Mouse (Mus musculus) right cerebral cortex, postnatal 25 days (tissue): ENCODE data around the gene Artn.

Experiments
- DNase-seq: peaks from one replicate; pipeline ENCODE4 v3.0.0; 2022

Gene Artn

DNA sequence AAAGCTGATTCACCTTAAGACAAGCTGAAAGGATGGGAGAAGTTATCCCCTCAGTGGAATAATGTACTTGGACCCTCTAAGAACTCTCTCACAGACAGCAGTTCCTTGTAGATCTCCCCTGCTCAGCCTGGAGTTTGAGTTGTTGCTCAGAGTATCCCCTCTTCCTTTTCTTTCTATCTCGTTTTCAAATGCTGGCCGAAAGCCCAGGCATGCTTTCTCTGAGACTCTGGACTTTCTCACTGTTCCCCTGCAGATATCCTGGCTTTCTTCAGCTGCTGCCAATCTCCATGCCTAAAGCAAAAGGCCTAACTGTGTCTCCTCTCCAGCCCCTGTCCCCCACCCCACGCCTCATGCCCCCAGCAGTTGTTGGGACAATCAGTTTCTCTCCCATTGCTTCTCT, 11.3 kb downstream of the Artn start:
- DNase-seq = no peak

DNA sequence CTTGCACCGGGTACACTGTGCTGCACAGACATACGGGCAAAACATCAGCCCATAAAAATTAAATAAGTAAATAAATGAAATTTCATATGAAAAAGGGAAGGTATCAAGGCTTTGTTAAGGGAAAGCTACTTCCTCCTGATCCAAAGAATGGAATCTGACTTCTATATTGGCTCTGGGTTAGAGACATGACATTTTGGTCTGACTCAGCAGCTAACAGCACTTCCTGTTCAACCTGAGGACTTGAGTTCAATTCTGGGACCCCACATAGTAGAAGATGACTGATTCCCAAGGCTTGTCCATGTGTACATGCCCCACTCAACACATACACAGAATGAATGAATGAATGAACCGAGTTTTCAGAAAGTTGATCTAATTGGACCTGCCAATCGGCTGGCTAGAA, 11.7 kb downstream of the Artn start:
- no peak for DNase-seq

DNA sequence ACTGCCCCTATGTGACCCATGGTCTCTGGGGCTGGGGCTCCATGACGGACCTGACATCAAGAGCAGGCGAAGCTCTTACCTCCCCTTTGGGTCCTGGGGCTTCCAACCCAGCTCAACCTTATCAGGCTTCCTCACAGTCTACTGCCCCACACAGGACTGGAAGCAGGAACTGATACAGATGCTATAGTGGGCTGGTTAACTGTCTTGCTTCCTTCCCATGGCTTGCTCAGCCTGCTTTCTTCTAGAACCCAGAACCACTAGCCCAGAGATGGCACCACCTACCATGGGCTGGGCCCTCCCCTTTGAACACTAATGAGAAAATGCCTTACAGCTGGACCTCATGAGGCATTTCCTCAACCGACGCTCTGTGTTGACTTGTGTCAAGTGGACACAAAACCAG, 12.2 kb downstream of the Artn start:
- DNase-seq = no peak

DNA sequence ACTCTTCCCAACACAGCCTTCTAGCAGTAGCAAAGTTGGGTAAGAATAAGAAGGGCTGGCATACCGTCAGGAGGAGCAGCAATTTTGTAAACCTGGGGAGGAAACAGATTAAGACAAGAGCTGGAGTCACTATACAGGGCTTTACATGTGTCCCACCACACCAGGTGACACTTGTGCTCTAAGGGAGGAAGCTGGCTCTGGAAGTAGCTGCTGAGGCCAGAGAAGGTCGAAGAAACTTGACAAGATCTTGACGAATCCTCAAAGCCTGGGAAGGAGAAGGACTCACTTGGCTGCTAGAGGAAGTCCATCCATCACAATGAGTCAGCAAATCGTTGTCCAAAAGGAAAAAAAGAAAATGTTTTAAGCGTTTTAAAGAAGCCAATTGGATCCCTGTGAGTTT, 13.2 kb downstream of the Artn start:
- no peak for DNase-seq

DNA sequence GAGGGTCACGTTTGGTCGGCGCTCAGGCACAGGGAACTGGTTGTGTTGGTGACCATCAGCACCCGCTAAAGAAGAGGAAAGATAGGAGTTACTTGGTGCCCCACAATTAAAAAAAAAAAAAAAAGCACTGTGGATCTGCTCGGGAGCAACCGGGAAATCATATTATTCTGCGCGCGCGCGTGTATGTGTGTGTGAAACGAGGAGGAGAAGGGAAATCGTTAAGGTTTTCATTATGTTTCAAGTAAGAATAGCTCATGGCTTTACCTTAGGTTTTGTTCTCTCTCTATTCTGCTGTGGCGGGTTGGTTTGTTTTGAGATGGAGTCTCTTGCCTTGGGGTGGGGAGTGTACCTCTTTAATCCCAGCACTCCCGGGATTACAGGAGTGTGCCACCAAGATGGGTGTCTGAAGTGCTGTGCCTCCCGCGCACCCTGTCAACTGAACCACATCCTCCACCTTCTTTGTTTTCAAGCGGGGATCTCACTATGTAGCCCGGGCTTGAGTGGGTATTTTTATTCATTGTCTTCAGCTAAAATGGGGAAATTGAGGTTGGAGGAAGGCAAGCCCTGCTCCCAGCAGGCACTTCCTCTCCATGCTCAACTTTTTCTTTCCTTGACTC, 14.0 kb downstream of the Artn start:
- no peak for DNase-seq

DNA sequence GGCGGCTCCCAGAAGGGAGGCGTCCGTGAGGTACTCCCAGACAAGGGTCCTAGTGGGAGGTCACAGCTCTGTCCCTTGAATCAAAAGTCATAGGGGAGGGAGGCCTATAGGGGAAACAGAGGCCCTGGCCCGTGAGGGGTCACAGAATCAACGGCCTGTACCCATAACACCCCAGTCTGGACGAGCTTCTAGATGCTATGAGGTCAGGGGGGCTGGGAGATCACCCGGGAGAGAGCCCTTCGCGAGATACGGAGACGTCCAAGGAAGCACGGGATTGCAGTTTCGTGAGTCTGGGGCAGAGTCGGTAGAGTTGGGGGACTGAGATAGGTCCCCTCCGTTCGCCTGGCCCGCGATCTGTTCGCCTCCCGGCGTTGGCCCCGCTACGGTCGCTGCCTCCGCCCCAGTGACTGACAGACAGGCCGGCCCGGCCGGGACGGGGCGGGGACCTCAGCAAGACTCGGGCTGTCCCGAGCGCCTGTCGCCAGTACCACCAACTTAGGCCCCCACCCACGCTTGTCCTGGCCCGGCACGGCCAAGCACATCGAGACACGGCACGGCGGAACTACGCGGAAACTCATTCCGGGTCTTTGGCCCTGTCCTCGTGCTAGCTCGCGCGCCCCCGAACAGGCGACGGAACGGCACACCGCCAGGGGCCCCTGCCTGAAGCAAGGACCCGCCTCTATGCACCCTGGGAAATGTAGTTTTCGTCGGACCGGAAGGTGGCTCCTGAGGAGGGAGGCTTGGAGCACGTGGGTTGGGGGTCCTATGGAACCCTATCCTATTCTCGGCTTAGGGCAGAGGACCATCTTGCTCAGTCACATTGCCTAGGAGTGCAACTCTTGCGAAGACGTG, 14.7 kb downstream of the Artn start, which contains the start of gene Ipo13:
Ipo13 (minus strand) TSS at position 409 of the 852 bp plus-strand sequence.
- peak; percentile 94 for DNase-seq

DNA sequence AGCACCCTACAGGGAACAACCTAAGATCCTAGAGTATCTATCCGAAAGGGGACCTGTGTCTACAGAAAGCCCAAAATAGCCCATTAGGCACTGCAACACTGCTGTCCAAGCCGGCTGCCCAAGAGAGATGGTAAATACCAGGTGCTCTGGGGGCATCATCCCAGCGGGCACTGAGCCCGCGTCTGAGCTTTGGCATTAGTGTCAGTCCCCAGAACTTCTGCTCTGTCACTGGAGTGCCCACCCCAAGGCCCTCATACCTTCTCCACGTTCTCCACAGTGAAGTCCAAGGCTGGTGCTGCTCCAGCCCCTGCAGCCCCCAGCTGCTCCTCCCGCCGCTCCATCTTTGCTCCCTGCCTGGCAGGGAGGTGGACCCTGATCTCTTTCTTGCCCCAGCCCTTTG, 15.5 kb downstream of the Artn start:
- no peak for DNase-seq

DNA sequence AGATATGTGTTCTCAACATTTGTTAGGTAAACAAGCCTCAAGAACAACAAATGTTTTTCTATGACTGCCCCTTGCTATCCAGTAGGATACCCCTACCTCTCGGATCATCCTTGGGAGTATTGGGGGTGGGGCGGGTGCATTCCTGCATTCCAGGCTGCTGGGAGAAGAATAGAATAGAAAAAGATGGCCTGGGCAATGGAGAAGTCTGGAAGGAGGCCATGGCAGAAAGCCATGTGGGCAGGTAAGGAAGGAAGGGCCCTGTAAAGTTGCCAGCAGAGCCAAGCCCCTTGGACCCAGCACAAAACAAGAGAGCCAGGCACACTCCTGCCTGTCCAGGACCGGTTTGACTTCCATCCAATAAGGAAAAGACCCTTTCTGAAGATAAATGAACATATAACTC, 16.1 kb downstream of the Artn start:
- no peak for DNase-seq

DNA sequence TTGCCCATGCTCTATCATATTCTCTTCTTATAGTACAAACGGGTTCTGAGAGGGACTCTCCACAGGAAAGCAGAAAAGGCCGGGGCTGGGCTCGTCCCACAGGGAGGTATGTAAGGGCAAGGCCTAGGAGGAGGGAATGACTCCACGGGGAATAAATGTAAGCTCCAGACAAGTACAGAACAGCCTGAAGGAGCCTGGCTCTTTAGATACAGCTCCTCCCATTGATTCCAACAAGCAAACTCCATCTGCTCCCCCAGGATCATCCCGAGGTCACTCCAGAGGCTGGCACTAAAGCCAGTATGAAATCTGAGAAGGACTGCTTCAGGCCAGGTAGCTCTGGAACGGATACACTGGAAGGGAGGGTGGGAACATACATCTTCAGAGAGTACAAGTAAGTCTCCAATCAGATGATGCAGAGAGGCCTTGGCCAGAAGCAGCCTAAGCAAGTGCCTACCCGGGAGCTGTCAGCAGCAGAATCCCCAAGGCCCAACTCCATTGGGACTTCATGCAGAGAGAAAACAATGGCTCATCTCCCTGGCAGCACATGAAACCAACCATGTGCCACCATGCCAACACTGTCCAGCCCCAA, 16.8 kb downstream of the Artn start:
- no peak for DNase-seq

DNA sequence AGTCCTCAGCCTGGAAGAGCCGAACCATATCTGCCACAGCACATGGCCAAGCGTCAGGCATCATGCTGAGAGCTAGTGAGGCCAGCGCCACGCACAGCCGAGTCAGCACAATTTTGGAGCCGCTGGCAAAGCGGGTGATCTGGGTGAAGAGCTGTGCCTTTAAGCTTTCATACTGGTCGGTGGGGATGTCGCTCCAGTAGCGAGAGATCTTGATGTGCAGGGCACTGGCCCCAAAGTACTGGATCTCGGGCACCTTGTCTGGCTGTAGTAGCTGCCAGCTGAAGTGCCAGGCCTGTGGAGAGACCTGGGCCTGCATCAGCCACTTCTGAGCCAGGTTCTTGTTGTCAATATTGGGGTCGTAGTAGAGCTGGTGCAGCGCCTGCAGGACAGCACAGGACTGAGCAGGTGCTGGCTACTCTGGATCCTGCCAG, 17.4 kb downstream of the Artn start:
- no peak for DNase-seq

DNA sequence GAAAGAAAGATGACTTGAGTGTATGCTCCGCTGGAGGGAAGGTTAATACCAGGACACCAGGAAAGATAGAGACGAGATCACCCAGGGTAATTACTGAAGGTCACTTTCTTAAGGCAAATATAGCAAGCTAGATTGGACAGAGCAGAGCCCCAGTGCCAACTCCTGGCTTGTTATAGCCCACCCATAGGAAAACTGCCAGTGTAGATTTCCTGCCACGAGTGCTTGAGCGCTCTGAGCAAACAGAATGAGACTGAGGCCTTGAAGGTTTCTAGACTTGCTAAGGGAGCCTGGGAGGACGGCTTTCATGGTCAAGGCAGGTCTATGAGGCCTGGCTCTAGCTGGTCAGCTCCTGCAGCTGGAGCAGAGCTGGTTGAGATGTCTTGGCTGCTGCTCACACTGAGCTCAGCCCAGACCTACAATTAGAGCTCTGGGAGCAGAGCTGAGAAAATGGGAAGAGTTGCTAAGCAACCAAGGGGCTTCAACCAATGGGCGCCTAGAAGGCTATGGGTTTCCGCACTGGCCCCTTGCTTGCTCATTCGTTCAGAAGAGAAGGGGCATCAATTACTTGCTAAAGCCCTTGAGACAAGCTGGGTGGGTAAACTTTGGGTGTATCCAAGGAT, 20.6 kb downstream of the Artn start:
- no peak for DNase-seq

DNA sequence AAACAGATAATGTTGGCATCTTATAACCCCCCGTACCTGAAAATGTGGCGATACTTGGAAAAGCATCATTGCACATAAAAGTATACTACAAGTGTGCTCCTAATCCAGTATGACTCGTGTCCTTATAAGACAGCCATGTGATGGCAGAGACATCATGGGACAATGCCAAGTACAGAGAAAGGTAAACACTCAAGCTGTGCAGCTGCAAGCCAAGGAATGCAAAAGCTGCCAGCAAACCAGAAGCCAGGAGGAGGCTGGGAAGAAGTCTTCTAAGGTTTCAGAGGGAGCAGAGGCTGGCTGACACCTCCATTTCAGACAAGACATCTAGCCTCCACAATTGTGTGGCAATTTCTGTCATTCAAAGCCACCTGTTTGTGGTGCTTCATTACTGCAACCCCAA, 23.4 kb downstream of the Artn start:
- DNase-seq = no peak

DNA sequence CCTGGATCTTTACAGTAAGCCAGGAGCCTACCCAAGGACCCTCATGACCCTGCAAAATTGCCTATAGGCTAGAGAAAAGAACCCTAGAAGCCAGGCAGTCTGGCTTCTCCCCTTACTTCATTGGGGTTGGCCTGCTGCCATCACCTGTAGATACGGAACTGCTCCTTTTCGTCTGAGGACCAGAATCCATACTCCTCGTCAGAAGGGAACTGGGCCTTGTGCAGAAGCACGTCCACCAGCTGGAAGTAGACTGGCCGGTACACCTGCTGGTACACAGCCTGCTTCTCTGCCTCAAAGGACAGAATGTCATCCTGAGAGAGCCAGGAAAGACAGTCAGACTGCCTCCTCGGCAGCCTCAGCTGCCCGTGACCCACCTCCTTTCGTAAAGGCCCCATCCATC, 24.8 kb downstream of the Artn start:
- no peak for DNase-seq

DNA sequence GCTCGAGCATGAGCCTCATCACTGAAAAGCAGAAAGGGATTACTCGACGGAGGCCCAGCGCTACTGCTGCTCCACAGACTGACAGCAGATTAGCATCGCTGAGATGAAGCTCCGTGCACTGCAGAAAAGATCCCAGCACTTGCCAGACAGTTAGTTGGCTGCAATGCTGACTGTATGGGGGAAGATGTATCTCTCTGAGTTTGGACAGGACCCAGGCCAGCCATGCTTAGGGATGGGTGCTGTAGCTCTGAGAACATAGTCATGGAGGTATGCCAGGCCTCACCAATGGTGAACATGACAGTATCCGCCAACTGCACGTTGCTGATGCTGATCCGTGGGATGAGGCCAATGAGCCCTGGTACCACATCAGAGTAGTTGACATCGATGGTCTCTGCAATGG, 25.5 kb downstream of the Artn start:
- peak; percentile 55 for DNase-seq

DNA sequence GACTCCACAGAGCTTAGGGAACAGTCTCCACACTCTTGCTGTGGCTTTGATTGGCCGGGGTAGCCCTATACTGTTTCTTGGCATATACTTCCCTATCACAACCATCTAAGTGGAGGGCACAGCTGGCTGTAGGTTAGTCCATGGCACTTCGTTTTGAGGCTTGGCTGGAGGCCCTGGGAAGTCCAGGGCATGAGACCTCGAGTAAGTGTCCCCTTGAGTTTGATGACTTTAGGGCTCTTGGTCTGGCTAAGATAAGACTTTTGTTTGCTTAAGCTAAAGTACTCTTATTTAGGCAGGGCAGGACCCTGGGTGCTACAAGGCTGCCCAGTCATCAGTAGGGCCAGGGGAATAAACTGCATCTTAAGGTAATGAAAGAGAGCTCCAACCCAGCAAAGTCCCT, 31.5 kb downstream of the Artn start:
- no peak for DNase-seq

DNA sequence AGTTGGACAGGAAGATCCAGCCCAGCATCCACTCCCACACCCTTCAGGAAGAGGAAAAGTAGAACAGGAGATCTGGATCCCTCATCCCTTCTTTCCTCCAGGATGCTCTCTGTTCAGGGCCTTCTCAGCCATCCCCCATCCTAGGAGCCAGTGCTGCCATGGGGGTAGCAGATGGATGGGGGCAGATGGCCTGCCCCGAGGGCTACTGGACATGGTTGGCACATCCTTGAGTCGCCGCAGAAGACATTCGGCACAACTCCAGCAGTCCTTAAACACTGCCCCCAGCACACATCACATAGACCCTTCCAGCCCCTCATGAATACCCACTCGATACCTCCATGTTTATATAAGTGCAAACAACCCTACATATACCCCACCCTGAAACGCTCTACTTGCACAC, 33.5 kb downstream of the Artn start:
- DNase-seq = no peak

DNA sequence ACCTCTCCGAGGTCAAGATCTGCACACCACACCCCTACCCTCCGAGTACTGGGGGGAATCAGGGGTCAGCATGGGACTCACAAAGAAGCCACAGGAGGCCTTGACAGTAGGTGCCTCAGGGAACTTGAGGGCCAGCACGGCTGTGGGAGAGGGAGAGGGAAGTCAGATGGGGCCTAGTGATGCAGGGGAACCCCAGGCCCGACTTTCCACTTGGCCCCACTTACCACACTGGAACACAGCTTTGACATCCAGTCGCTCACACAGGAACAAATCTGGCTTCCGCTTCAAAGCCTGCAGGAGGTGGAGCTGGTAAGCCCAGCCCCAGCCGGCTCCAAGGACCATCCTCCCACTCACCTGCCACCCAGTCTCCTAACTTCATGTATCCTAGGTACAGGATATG, 34.2 kb downstream of the Artn start:
- no peak for DNase-seq

DNA sequence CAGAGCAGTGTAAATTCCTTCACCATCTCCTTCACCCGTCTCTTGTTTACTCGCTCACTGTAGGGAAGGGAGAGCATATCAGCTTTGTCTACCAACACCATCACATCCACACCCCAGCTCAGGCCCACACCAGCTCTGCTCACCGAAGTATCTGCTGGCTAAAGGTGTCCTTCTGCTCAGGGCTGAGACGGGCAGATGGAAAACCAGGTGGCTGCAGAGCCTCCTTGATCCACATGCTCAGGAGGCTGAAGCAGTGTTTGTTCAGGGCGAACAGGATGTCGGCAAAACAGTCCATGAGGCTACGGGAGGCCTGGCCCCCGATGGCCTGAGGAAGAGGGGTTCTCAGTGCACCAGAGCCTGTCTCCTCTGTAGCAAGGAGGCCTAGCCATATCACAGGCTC, 35.0 kb downstream of the Artn start:
- DNase-seq = no peak

DNA sequence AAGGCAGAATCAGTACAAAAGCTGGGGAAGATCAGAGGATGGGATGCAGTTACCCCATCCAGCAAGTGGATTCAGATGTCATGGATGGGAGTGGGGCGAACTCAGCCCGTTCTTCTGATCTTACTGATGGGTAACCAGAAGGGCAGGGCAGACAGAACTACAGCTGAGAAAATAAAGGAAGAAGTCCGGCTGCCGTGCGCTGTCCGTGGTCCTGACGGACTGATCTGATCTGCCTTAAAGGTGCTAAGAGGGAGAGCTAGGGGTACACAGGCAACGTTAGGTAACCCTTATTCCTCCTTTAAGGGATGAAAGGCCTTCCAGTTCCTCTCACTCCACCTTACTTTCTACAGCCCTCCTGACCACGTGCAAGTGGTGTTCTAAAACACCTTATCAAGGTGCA, 36.2 kb downstream of the Artn start:
- no peak for DNase-seq

DNA sequence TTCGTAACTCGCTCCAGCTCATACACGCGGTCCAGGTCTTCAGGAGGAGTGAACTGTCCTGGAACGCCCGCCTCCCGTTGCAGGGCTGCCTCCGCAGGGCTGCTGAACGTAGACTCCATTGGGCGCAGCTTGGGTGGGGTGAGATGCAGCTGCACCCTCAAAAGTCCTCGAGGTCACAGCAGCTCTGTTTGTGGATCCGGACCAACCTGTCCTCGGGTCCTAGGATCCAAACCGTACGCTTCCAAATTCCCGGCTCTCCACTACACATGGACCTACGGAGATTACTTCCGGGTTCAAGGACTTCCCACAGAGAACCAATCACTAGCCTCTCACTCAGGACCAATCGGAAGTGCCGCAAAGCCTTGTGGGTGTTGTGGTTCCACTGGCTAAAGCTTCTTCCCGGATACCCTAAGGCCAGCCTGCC, 37.8 kb downstream of the Artn start, which contains the start of gene Dph2:
Dph2 (minus strand) TSS at position 295 of the 424 bp plus-strand sequence.
- DNase-seq = peak; percentile 83

DNA sequence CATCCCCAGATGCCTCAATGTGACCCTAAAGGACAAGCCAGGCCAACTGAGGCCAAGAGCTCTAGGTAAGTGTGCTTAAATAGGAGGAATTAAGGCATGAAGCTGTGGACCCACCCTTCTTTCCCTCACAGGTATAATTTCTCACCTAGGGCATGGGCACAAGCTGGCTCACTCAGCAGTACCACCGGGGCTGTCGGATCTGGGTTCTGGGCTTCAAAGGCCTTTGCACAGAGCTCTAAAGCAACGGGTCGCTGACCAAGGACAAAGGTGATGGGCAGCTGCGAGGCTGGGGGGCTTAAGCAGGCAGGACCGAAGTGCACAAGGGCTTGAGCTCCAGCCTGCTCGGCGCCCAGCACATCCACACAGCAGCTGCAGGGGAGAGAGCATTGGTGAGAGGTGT, 38.8 kb downstream of the Artn start:
- no peak for DNase-seq

DNA sequence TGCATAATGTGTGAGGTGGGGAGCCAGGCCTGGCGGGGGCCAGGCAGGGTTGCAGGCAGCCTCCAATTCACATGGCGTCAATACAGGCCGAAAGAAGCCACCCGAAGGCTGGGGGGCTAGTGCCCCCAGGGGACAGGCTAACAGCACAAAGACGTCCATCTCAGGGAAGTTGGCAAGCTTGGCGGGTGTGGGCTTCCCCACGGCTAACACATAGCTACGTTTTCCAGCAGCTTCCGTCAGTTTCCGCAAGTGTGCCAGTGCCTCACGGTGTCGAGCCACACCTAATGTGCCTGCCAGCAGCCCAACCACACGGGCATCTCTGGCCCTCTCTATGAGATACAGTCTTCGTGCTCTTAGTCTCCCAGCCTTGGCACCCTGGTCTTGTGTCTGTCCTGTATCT, 39.5 kb downstream of the Artn start:
- DNase-seq = no peak

DNA sequence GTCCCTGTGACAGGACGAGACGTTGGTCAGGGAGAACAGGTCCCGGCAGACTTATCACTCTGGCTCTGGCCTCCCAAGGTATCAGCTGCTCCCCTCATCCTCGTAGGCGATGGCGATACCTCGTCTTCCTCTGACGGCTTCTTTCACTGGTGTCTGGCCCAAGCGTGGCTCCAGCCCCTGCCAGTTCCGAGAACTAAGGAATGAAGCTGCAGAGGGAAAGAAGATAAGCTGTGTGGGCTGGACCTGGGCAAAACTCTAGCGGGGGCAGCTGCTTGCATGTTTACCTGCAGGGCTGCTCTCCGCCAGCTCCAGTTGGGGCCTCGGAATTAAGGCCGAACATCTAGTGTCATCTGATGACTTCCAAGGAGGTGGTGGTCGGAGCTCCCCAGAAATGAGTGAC, 40.1 kb downstream of the Artn start:
- DNase-seq = no peak

DNA sequence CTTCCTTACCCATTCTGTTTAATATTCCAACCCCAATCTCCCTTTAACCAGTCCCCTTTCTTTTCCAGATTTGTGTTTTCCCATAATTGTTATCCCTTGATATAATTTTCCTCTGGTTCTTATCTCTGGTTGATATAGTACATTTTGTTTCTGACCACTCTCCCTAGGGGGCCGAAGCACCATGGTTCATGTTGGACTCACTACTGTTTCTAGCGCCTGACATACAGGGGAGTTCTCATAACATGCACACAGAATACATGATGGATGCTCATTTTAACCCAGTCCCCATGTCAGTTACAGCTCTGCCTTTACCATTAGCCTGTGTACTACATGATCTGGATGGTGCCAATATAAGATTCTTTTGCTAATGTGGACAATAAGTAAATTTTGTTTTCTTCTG, 41.6 kb downstream of the Artn start:
- no peak for DNase-seq
